Mouse (Mus musculus) cerebellum, adult 2 months (tissue): ENCODE data around the gene Pcolce.

Experiments used
- CTCF ChIP-seq: fragments of 200-500 bp; IDR thresholded peaks from 2 replicates; pipeline ENCODE4 v1.5.1; 2011; ENCODE audit warnings: low read depth, mild to moderate bottlenecking, control low read depth, low read length, moderate library complexity, borderline replicate concordance; ENCODE audit not compliant: insufficient read depth
- POLR2A ChIP-seq: fragments of 200-500 bp; IDR thresholded peaks from 2 replicates; pipeline ENCODE4 v1.6.1; 2011; ENCODE audit warnings: low read length, control low read depth, borderline replicate concordance; ENCODE audit not compliant: insufficient read depth

DNA sequence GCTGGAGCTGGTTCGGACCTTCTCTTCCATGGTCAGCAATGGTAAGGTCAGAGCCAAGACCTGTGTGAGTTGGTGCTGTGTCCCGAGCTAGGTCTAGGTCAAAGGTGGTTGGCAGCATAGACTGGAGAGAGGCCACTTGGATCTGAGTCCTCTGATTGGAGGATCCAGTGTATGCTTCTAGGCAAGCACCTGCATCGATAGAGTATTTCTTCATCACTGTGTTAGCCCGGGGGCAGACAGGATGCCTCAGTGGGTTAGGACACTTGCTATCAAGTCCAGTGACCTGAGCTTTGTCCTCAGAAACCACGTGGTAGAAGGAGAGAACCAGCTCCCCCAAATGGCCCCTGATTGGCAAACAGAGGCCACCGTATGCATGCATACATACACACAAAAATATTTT, 33.3 kb downstream of the Pcolce start:
- TF ChIP-seq POLR2A = no peak
- TF ChIP-seq CTCF = no peak
